Mouse (Mus musculus): Measurements from ENCODE around the gene Glis2. TPM values are rescaled to one million over a fixed set of nuclear protein-coding genes. Genes with fewer than 3 reads are reported as not detected.

Gene Glis2
- polyA plus RNA-seq (2012; rRNA removed), result 52.7 and 72.6 TPM in 2 replicates

DNA sequence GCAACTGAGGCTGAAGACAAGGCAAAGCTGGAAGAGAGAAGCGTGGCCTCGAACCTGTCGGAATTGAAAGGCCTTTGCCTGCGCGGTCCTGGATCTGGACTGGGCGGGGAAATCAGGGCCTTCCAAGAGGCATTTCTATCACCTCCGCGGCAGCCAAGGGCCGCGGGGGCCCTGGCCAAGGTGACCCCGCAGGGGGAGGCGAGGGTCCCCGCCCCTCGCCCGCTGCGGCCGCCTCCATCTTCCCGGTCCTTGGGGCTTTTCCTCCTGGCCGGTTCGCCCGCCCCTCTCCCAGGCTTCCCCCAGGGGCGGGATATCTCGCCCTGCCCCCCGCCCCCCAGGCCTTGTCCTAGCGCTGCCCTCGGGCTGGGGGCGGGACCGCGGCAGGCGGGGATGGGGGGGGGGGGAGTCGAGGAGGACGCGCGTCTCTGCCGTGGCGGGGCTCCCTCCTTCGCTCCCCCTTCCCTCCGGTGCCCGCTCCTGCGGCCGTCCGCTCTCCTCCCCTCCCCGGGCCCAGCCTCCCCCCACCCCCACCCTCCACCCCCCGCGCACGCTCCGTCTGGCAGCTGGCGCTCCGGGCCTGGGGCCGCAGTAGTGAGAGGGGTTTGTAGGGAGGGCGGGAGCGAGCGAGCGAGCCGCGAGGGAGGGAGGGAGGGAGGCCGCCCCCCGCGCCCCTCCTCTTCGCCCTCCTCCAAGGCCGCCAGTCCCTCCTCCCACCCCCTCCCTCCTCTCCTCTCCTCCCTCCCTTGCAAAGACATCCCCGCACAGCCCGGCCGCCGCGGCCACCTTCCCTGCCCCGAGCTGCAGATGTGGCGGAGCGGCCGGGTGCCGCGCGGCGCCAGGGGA, at the start of gene Glis2:
TSS of gene Glis2 (plus strand) at position 743 of the 843 bp plus-strand sequence.

DNA sequence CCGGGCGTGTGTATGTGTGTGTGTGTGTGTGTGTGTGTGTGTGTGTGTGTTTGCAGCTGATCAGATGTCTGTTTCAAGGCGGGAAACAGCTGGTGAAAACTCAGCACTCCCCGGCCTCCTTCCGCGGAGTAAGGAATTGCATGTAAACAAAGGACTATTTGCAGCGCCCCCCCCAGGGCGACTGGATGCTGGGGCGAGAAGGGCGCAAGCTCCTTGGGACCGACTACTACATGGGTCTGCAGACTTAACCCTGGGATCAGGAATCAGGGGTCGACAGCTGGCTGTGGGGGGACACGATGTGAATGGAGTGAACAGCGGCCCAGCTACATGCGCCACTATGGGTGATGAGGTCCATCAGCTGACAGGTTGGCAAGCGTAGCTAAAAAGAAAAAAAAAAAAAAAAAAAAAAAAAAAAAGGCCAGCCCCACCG, 34.8 kb upstream of the Glis2 start, which contains the start of gene Tfap4:
TSS of gene Tfap4 (minus strand) at position 140 of the 430 bp plus-strand sequence.

DNA sequence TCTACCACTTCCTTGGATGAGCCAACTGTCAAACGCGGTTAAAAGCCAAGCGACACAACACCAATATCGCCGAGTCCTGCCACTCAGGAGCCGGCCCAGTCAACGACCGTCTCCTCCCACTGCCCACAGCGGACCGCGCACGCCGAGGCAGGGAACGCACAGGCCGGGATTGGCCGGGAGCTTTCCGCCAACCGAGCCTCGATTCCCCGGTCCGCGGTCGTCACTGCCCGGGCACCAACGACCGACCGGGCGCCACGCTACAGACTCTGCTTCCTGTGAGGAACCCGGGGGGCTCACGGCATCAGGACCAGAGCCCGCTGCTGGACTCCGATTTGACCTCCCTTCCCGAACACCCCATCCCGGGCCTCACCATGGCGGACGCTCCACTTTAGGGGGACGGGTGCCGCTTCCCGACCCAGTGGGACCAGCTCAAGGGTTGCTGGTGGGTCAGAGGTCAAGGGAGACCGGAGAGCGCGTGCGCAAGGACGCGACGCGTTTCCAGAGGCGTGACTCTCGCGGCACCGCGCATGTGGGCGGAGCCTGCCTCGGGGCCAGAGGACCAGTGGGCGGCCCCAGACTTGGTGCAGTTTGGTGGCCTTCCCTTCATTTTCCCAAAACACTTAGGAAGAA, 30.1 kb downstream of the Glis2 start, which contains the start of gene Pam16:
TSS of gene Pam16 (minus strand) at position 508 of the 630 bp plus-strand sequence.

DNA sequence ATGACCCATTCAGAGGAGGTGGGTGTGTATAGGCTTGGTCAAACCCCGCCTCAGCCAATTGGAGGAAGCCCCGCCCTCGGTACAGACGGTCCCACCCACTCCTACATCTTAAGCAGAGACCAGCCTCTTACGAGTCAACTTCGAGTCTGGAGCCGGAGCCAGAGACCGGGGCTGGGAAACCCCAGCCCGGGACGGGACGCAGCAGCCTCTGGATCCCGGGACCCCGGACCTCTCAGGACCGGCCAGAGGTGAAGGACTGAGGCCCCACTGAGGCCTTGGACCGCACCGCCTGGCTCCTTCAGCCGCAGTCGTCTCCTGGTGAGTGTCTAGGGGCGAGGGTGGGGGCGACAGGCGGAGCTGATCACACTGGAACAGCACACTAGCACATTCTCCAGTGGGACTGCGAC, 45.3 kb downstream of the Glis2 start, which contains the start of the genes Vasn and Dnaja3:
TSS of gene Vasn (plus strand) at position 111 of the 407 bp plus-strand sequence.
TSS of gene Dnaja3 (plus strand) at position 159 of the 407 bp plus-strand sequence.

Other genes with a start within 250 kb of the Glis2 start
- gene Adcy9, start 174.2 kb upstream of the Glis2 start, polyA plus RNA-seq (2012; rRNA removed), result 2.2 and 2.3 TPM in 2 replicates
- gene Srl, start 52.9 kb upstream of the Glis2 start, polyA plus RNA-seq (2012; rRNA removed), result 15.9 and 29.7 TPM in 2 replicates
- gene Tfap4, start 34.9 kb upstream of the Glis2 start, polyA plus RNA-seq (2012; rRNA removed), result 24.8 and 32.6 TPM in 2 replicates
- 67.5 and 85.9 TPM in 2 replicates for gene Pam16, start 30.3 kb downstream of the Glis2 start, polyA plus RNA-seq (2012; rRNA removed)
- 8.1 and 19.3 TPM in 2 replicates for gene Vasn, start 45.2 kb downstream of the Glis2 start, polyA plus RNA-seq (2012; rRNA removed)
- 23.7 and 26.4 TPM in 2 replicates for gene Dnaja3, start 45.3 kb downstream of the Glis2 start, polyA plus RNA-seq (2012; rRNA removed)
- gene Coro7, start 85.1 kb downstream of the Glis2 start, polyA plus RNA-seq (2012; rRNA removed), result 37.2 and 38.6 TPM in 2 replicates
- 156 and 168 TPM in 2 replicates for gene Nmral1, start 124.6 kb downstream of the Glis2 start, polyA plus RNA-seq (2012; rRNA removed)
- gene Hmox2, start 131.6 kb downstream of the Glis2 start, polyA plus RNA-seq (2012; rRNA removed), result 61.3 and 70.2 TPM in 2 replicates
- gene Cdip1, start 195.6 kb downstream of the Glis2 start, polyA plus RNA-seq (2012; rRNA removed), result 47.7 and 68.6 TPM in 2 replicates
- not detected in 2 replicates for gene 4930562C15Rik, start 240.7 kb downstream of the Glis2 start, polyA plus RNA-seq (2012; rRNA removed)